Mouse (Mus musculus): ENCODE data around the gene Ripply2.

- TF ChIP-seq POLR2A (IDR thresholded peaks at IDR 0.05; ENCODE audit: insufficient read depth, low read depth, low read length) (no peak), EP300 (IDR thresholded peaks at IDR 0.05; ENCODE audit: insufficient read depth, low read depth, low read length) (no peak)
These were observed 16.9 kb downstream of the Ripply2 start for GRCm38 (mm10) chr9:87032196-87032595.
